ENCODE assay signal across 18 mouse cellular contexts in genomic region chr9:43667974-43668373, GRCm38 (mm10).
"Had no signal": no experiment of that assay in that cellular context is flagged by ENCODE, and none has a peak within 500 bp of the region (broad histone marks: within the 10 kb centered on the region; RNA-seq: fewer than 3 reads in every experiment).

No protein-coding gene starts in this region.

- H3K36me3 ChIP-seq: midbrain, embryonic 10.5 days; midbrain, embryonic 12.5 days; neural tube, embryonic 13.5 days; neural tube, embryonic 15.5 days had no signal

- H3K4me2 ChIP-seq: lung, embryonic 14.5 days; midbrain, embryonic 12.5 days; neural tube, embryonic 13.5 days; neural tube, embryonic 15.5 days had no signal

- DNase-seq: lung, embryonic 14.5 days; lung, postnatal 10 days; lung, postnatal 4 days; midbrain, embryonic 14.5 days; retina, postnatal 1 day; right cerebral cortex, adult 18-20 months; right cerebral cortex, postnatal 25 days; right cerebral cortex, postnatal 4 days; spleen, adult 18-20 months; thymus, adult 18-20 months; thymus, postnatal 14 days; thymus, postnatal 36 days had no signal

- H3K4me3 ChIP-seq: midbrain, embryonic 10.5 days; midbrain, embryonic 12.5 days; myocyte; neural tube, embryonic 13.5 days; neural tube, embryonic 15.5 days had no signal

- H3K27me3 ChIP-seq: midbrain, embryonic 12.5 days; neural tube, embryonic 15.5 days had no signal

- ATAC-seq: midbrain, embryonic 16.5 days had no signal

- H3K4me1 ChIP-seq: midbrain, embryonic 12.5 days had no signal

- H3K27ac ChIP-seq: midbrain, embryonic 10.5 days; midbrain, embryonic 12.5 days; neural tube, embryonic 13.5 days; neural tube, embryonic 15.5 days had no signal

- H3K9ac ChIP-seq: lung, embryonic 14.5 days; midbrain, embryonic 12.5 days; neural tube, embryonic 13.5 days; neural tube, embryonic 15.5 days had no signal

- H3K9me3 ChIP-seq: midbrain, embryonic 10.5 days; midbrain, embryonic 12.5 days; neural tube, embryonic 13.5 days; neural tube, embryonic 15.5 days had no signal
